Mouse (Mus musculus): ENCODE measurements around the gene Auts2.

DNA sequence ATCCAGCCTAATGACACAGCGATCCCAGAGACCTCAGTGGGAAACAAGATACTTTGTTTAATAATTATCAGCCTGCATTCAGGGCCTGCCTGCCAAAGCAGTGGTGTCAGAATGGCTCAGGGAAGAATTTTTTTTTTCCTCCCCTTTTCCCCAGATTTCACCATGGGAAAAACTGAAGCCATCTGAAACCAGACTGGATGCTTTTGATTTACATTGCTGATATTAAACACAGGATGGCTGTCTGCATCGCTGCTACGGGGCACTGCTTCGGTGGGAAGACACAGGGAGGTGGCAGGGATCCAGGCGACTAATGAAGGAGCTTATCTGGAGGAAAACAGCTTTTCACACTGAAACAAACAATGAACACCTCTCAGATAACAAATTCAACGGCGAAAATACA is 912.6 kb downstream of the Auts2 start:
- TF ChIP-seq POLR2A (IDR thresholded peaks at IDR 0.05; ENCODE audit: low read depth, low read length): no peak
- TF ChIP-seq CTCF (IDR thresholded peaks at IDR 0.05; ENCODE audit: extremely low read depth, insufficient read length, insufficient replicate concordance, low read depth, low read length): no peak

All from small intestine, adult 2 months (tissue).